Mouse (Mus musculus): ENCODE data around the gene AC170998.1. TPM values are rescaled to one million over a fixed set of nuclear protein-coding genes. Genes with fewer than 3 reads are reported as not detected.
"Not testable (repeated sequence)": the region's sequence is repeated elsewhere in the genome, so short reads cannot be mapped to it uniquely, and the experiment has no call there.

Gene AC170998.1
- polyA plus RNA-seq, 1 experiment from 2014 or later, result 4.1 TPM

DNA sequence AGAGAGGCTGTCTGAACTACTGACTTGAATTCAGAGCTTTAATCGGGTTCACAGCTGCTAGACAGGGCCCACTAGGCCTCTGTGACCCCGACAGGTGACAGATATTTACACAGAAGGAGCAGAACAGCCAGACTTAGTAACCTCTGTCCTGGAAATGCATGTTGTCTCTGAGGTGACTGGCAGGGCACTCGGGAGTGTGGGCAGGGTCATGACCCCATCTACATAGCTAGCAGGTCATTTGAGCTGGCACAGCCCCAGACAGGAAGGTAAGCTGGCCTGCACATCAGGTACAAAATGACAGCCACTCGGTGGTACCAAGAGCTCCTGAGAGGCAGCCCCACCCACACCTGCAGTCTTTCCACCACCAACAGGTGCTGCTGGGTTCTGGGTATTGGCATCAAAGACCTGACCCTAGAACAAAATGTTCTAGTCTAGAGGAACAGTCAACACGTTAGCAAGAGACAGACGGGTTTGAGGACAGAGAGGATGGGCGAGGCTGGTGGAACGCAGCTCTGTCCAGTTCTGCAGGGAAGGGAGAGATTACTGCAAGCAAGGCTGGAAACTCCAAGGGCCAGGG, 34.9 kb downstream of the AC170998.1 start:
- H3K27ac ChIP-seq, result no peak overlapping the region
- H3K36me3 ChIP-seq, result no peaks in the 10 kb centered on the region
- no peak overlapping the region for H3K9ac ChIP-seq
- peaks cover 4% of the 10 kb centered on the region; the same call in 1 of the 2 replicates for H3K4me1 ChIP-seq
- H3K4me3 ChIP-seq, result no peak overlapping the region
- WGBS, result 63% methylated on average over 8 of the region's 8 CpGs
- H3K4me2 ChIP-seq, result no peak overlapping the region
- no peak for ATAC-seq (ENCODE audit: insufficient number of reproducible peaks, insufficient read depth, low FRiP score, low TSS enrichment, low read depth)
- H3K27me3 ChIP-seq, result no peaks in the 10 kb centered on the region
- no peaks in the 10 kb centered on the region for H3K9me3 ChIP-seq

DNA sequence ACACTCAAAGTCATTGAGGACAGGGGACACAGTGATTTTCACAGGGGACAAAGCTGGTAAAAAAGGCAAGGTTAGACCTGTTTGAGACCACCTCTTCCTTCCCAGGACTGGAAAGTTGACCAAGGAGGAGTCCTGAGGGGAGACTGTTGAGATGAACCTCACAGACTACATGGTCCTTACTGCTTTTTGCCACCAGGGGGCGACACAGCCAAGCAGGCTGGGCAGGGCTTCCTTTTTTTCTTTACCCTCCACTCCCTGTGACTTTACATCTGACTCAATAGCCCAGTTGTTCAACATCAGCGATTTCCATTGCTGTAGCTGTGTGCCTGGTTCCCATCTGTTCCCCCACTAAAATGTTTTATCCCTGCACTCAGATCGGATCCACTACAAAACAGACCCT, 36.0 kb downstream of the AC170998.1 start:
- Histone ChIP-seq H3K27ac (no peak overlapping the region), H3K4me2 (no peak overlapping the region)
- no peak for ATAC-seq (ENCODE audit: insufficient number of reproducible peaks, insufficient read depth, low FRiP score, low TSS enrichment, low read depth)

DNA sequence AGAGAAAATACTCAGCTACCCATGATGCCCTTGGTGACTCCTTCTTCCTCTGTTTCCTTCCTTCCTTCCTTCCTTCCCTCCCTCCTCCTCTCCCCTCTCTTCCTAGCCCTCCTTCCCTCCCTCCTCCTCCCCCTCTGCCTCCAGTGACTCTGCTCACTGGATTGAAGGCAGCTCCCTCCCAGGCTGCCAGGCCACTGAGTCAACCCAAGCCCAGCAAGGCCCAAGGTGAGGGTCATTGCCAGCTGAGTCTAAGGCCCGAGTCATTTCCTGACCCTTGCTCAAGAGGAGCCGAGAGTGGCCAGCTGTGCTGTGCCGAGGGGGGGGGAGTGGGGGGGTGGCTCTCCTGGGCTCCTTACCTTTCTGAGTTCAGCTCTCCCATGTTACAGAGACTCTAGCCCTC, 40.3 kb downstream of the AC170998.1 start:
- peaks cover 33% of the 10 kb centered on the region for H3K27me3 ChIP-seq
- no peak overlapping the region for H3K9ac ChIP-seq
- H3K4me1 ChIP-seq, result peaks cover 19% of the 10 kb centered on the region
- no peak overlapping the region for H3K4me2 ChIP-seq
- 65% methylated on average over 3 of the region's 3 CpGs for WGBS
- no peaks in the 10 kb centered on the region for H3K9me3 ChIP-seq
- no peak overlapping the region for H3K4me3 ChIP-seq
- no peak overlapping the region for H3K27ac ChIP-seq
- no peak for ATAC-seq (ENCODE audit: insufficient number of reproducible peaks, insufficient read depth, low FRiP score, low TSS enrichment, low read depth)
- no peaks in the 10 kb centered on the region for H3K36me3 ChIP-seq

More for the DNA sequence above, 36.0 kb downstream of the AC170998.1 start:
- Histone ChIP-seq H3K9ac (no peak overlapping the region), H3K27me3 (no peaks in the 10 kb centered on the region), H3K4me3 (no peak overlapping the region), H3K36me3 (no peaks in the 10 kb centered on the region), H3K9me3 (no peaks in the 10 kb centered on the region), H3K4me1 (no peaks in the 10 kb centered on the region)
- 8% methylated on average over 3 of the region's 3 CpGs for WGBS

DNA sequence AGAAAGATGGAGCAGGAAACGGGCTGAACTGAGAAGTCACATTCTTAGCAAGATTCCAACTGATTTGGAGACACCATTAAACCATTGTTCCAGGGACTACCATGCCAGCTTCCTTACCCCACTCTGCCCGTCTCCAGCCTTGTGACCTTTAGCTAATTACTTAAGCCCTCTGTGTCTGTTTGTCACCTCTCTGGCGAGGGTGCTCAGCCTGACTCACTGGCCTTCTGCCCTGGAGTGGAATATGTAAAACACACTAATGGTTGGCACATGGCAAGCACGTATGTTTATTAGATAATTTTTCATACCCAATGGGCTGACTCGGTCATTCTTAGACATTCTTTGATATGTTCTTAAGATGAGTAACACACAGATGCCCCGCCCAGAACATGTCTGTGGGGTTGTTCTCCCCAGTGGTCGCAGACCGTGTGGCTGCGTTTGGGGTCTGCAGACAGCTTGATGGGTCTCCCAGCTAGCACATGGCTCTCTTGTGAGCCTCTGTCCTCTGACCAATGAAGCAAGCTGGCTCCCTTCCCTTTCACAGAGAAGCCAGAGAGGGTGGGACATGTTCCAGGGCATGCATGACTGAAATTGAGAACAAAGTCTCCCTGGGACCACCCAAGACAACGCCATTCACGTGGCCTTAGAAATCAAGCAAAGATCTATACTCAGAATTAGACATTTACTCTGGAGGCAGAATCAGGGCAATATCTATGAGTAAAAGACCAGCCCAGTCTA, 41.1 kb downstream of the AC170998.1 start:
- no peak overlapping the region for H3K4me2 ChIP-seq
- ATAC-seq (ENCODE audit: insufficient number of reproducible peaks, insufficient read depth, low FRiP score, low TSS enrichment, low read depth), result no peak
- peaks cover 19% of the 10 kb centered on the region for H3K4me1 ChIP-seq
- H3K36me3 ChIP-seq, result no peaks in the 10 kb centered on the region
- WGBS, result 67% methylated on average over 11 of the region's 11 CpGs
- H3K27me3 ChIP-seq, result peaks cover 33% of the 10 kb centered on the region
- no peak overlapping the region for H3K4me3 ChIP-seq
- no peaks in the 10 kb centered on the region for H3K9me3 ChIP-seq
- no peak overlapping the region for H3K9ac ChIP-seq
- H3K27ac ChIP-seq, result no peak overlapping the region

DNA sequence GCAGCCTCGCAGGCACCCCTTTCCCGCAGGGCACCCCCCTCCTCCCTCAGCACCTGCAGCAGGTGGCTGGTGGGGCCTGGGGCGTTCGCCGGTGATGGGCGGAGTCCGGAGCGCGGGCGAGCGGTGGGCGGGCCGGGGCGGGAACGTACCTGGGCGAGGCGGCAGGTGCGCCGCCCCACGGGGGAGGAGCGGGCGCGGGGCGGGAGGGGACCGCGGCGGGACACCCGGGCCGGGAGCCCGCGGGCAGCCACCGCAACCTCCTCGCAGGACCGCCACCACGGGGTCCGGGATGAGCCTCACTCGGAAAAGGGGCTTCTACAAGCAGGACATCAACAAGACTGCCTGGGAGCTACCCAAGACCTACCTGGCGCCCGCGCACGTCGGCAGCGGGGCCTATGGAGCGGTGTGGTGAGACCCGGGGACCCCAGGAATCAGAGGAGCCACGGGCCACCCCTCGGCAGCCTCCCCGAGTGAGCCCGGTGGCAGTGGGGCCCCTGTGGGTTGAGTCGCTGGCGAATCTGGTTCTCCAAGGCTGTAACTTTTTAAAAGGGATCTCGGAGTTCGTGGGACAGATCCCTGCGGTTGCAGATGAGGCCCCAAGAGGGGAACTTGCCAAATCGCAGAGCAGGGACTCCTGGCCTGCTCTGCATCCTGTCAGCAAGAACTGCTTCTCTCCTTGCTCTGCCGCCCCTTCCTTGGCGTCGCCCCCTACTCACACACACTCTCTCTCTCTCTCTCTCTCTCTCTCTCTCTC, 43.4 kb downstream of the AC170998.1 start, which contains the start of gene Mapk13:
Gene Mapk13 (plus strand): TSS at position 177 of the 754 bp plus-strand sequence.
- Histone ChIP-seq H3K9me3 (no peaks in the 10 kb centered on the region), H3K4me2 (peak within 1 kb of the TSS; percentile 88), H3K36me3 (no peaks in the 10 kb centered on the region), H3K4me3 (peak within 1 kb of the TSS; percentile 58), H3K27me3 (peaks cover 33% of the 10 kb centered on the region), H3K4me1 (peaks cover 19% of the 10 kb centered on the region), H3K27ac (peak within 1 kb of the TSS; percentile 55; the same call in 1 of the 2 replicates), H3K9ac (peak within 1 kb of the TSS; percentile 79)
- ATAC-seq (ENCODE audit: insufficient number of reproducible peaks, insufficient read depth, low FRiP score, low TSS enrichment, low read depth), result 0 out of 2 replicates have a peak, but pooled peaks have one; percentile 32
- 2% methylated on average over 53 of the region's 58 CpGs for WGBS

DNA sequence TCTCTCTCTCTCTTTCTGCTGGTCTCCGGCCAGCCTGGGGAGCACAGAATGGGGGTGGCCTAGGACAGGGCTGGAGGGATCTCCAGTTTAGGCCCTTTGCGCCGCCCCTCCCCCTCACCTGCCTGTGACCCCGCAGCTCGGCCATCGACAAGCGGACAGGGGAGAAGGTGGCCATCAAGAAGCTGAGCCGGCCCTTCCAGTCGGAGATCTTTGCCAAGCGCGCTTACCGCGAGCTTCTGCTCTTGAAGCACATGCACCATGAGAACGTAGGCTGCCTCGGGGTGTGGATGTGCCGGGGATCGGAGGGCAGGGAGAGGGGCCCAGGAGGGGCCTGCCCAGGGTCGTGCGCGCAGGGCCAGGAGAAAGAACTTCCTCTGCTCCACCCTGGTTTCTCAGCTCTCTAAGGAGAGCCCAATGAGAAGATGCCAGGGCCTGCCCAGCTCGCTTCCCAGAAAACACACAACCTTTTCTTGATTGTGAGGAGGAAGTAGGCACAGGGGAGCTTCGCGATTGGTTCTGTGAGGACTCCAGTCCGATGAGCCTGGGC, 44.1 kb downstream of the AC170998.1 start:
- Histone ChIP-seq H3K4me3 (peak overlapping the region; percentile 58), H3K4me1 (peaks cover 19% of the 10 kb centered on the region), H3K36me3 (no peaks in the 10 kb centered on the region), H3K9ac (peak overlapping the region; percentile 79), H3K9me3 (no peaks in the 10 kb centered on the region), H3K27me3 (peaks cover 33% of the 10 kb centered on the region), H3K4me2 (peak overlapping the region; percentile 88), H3K27ac (peak overlapping the region; percentile 55; the same call in 1 of the 2 replicates)
- 6% methylated on average over 24 of the region's 24 CpGs for WGBS
- ATAC-seq (ENCODE audit: insufficient number of reproducible peaks, insufficient read depth, low FRiP score, low TSS enrichment, low read depth), result no peak

DNA sequence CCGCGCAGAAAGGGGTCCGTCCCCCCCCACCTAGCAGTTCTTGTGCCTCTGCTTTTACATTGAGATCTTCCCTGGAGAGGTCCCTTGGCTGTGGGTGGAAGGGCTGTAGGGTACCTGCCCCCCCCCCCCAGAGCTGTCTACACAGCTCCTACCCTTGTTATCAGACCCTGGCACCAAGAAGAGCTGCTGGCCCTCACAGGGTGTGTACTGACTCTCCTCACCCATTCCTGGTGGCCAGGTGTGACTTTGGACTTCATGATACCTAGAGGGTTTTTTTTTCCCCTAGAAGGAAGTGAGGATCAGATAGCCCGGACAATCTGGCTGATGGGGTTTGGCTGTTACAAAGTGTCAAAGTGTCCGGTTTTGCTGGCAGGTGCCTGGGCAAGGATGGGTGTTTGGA, 45.4 kb downstream of the AC170998.1 start:
- Histone ChIP-seq H3K36me3 (0 out of 2 replicates have a peak, but pooled peaks cover 3% of the 10 kb centered on the region), H3K4me2 (no peak overlapping the region), H3K4me3 (no peak overlapping the region), H3K27ac (no peak overlapping the region), H3K27me3 (peaks cover 33% of the 10 kb centered on the region), H3K4me1 (peaks cover 19% of the 10 kb centered on the region), H3K9ac (no peak overlapping the region), H3K9me3 (no peaks in the 10 kb centered on the region)
- WGBS, result 92% methylated on average over 5 of the region's 5 CpGs
- no peak for ATAC-seq (ENCODE audit: insufficient number of reproducible peaks, insufficient read depth, low FRiP score, low TSS enrichment, low read depth)

DNA sequence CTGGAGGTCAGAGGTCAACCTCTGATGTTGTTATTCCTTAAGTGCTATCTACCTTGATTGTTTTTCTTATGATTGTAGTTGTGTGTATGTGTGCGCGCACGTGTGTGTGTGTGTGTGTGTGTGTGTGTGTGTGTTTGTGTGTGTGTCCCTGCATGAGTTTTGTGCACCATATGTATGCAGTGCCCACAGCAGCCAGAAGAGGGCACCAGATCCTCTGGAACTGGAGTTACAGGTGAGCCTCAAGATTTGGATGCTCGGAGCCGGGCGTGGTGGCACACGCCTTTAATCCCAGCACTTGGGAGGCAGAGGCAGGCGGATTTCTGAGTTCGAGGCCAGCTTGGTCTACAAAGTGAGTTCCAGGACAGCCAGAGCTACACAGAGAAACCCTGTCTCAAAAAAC, 48.4 kb downstream of the AC170998.1 start:
- H3K4me2 ChIP-seq; ATAC-seq (ENCODE audit: insufficient number of reproducible peaks, insufficient read depth, low FRiP score, low TSS enrichment, low read depth); H3K9me3 ChIP-seq; H3K9ac ChIP-seq; H3K27ac ChIP-seq; H3K4me3 ChIP-seq: not testable (repeated sequence)
- H3K36me3 ChIP-seq, result peaks cover 16% of the 10 kb centered on the region; the same call in 1 of the 2 replicates
- WGBS, result 92% methylated on average over 9 of the region's 9 CpGs
- H3K4me1 ChIP-seq, result peaks cover 13% of the 10 kb centered on the region
- peaks cover 18% of the 10 kb centered on the region for H3K27me3 ChIP-seq

DNA sequence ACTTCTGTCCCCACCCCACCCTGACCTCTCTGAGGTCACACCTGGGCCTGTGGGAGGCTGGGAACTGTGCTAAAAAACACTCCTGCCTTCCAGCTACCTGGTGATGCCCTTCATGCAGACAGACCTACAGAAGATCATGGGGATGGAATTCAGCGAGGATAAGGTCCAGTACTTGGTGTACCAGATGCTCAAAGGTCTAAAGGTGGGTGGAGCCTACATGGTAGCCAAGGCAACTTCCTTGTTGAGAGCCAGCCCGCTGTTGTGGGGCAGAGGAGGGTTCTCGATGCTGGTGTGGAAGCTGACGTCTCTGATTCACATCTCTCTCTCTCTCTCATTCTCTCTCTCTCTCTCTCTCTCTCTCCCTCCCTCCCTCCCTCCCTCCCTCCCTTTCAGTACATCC, 49.3 kb downstream of the AC170998.1 start:
- no peak overlapping the region for H3K4me2 ChIP-seq
- no peak overlapping the region for H3K9ac ChIP-seq
- H3K4me1 ChIP-seq, result peaks cover 4% of the 10 kb centered on the region
- H3K36me3 ChIP-seq, result peaks cover 16% of the 10 kb centered on the region; the same call in 1 of the 2 replicates
- ATAC-seq (ENCODE audit: insufficient number of reproducible peaks, insufficient read depth, low FRiP score, low TSS enrichment, low read depth), result no peak
- H3K27me3 ChIP-seq, result peaks cover 10% of the 10 kb centered on the region
- WGBS, result 63% methylated on average over 4 of the region's 4 CpGs
- no peak overlapping the region for H3K27ac ChIP-seq
- no peak overlapping the region for H3K4me3 ChIP-seq
- no peaks in the 10 kb centered on the region for H3K9me3 ChIP-seq
